Mouse (Mus musculus) intestine, postnatal 0 days (tissue): ENCODE data around the gene Tmem50b. TPM values are rescaled to one million over a fixed set of nuclear protein-coding genes. Genes with fewer than 3 reads are reported as not detected.

Experiments used
- ATAC-seq: fragments of 200-750 bp; cut with Nextera tagmentation; 2 replicates; pipeline ENCODE4 v1.8.0; 2017; ENCODE audit warnings: mild to moderate bottlenecking, moderate TSS enrichment, moderate library complexity
- H3K27ac ChIP-seq: fragments of 300-500 bp; sonication (generic); 2 replicates; pipeline ENCODE4 v1.5.1; 2014; ENCODE audit warnings: mild to moderate bottlenecking, low read depth, low read length, moderate library complexity
- H3K27me3 ChIP-seq: fragments of 300-500 bp; sonication (generic); replicated peaks from 2 replicates; pipeline ENCODE4 v1.6.1; 2014; ENCODE audit warnings: low read length, mixed read lengths; ENCODE audit not compliant: control insufficient read depth, insufficient read depth
- H3K36me3 ChIP-seq: fragments of 300-500 bp; sonication (generic); 2 replicates; pipeline ENCODE4 v1.6.1; 2014; ENCODE audit warnings: mild to moderate bottlenecking, moderate library complexity; ENCODE audit not compliant: control insufficient read depth, insufficient read depth
- H3K4me1 ChIP-seq: fragments of 300-500 bp; sonication (generic); replicated peaks from 2 replicates; pipeline ENCODE4 v1.6.1; 2014; ENCODE audit warnings: antibody characterized with exemption, low read length, mixed read lengths; ENCODE audit not compliant: control insufficient read depth, insufficient read depth
- H3K4me2 ChIP-seq: fragments of 300-500 bp; sonication (generic); replicated peaks from 2 replicates; pipeline ENCODE4 v1.6.1; 2014; ENCODE audit warnings: low read depth, mild to moderate bottlenecking, moderate library complexity
- H3K4me3 ChIP-seq: fragments of 300-500 bp; sonication (generic); 2 replicates; pipeline ENCODE4 v1.5.1; 2014; ENCODE audit warnings: low read depth, low read length
- H3K9ac ChIP-seq: fragments of 300-500 bp; sonication (generic); 2 replicates; pipeline ENCODE4 v1.6.1; 2014; ENCODE audit warnings: mild to moderate bottlenecking, low read depth, low read length
- H3K9me3 ChIP-seq: fragments of 300-500 bp; sonication (generic); 2 replicates; pipeline ENCODE4 v1.6.1; 2016; ENCODE audit warnings: mixed run types; ENCODE audit not compliant: control insufficient read depth
- CTCF ChIP-seq: sonication (generic); IDR thresholded peaks from 2 replicates; pipeline ENCODE4 v1.5.1; 2016; ENCODE audit warnings: low read depth, mild to moderate bottlenecking, control low read depth, antibody characterized with exemption, moderate library complexity
- WGBS: fragments of 180-500 bp; shearing (Covaris S2); extraction: QIAGEN DNeasy Blood & Tissue Kit; methylation state at CpG from one replicate; pipeline ENCODE4 v1.1.7; 2014; 5-methylcytosine and 5-hydroxymethylcytosine counted together
- polyA plus RNA-seq: library from polyadenylated mRNA; unstranded; fragments of >200 nt; fragmentation: Nextera tagmentation; extraction: Ambion mirVana; gene quantifications from 2 replicates; pipeline ENCODE4 v1.2.1, GENCODE M21; 2015

Gene Tmem50b
- polyA plus RNA-seq, 1 experiment from 2014 or later: 24.9 TPM

DNA sequence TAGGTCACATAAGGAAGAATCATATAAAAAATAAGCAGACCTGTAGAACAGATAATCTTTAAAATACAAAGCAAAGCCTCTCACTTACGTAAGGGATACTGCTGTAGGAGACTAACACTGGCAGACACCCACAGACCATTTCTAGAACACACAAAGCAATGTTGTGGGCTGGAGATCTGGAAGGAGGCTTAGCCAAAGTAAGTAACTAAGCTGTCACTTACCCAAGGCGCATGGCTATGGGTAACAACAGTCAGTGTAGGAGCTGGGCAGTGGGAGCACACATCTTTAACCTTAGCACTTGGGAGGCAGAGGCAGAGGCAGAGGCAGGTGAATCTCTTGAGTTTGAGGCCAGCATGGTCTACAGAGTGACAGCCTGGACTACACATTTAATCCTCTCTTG, 42.0 kb upstream of the Tmem50b start:
- Histone ChIP-seq H3K9ac (no peak overlapping the region), H3K36me3 (peaks cover 65% of the 10 kb centered on the region), H3K27me3 (no peaks in the 10 kb centered on the region), H3K27ac (no peak overlapping the region), H3K9me3 (no peaks in the 10 kb centered on the region), H3K4me2 (no peak overlapping the region), H3K4me1 (no peaks in the 10 kb centered on the region), H3K4me3 (no peak overlapping the region)
- 97% methylated on average over 2 of the region's 2 CpGs for WGBS
- no peak for TF ChIP-seq CTCF
- no peak for ATAC-seq

DNA sequence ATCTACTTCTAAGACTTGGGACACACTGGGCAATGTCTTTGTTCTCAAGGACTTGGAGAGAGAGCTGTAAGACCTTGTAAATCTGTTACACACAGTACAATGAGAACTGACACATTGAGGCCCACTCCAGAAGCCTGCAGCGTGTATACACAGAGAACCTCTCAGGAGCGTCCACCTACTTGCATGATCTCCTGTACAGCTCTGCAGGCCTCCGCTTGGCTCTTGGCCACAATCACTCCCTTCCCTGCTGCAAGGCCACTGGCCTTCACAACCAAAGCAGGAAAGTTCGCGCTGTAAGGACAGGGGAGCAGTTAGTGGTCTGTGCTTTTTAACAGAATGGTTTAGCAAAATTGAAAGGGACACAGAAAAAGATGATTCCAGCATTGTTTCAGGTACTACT, 41.6 kb upstream of the Tmem50b start:
- WGBS: 88% methylated on average over 5 of the region's 5 CpGs
- H3K4me1 ChIP-seq: no peaks in the 10 kb centered on the region
- no peak overlapping the region for H3K4me2 ChIP-seq
- no peak for TF ChIP-seq CTCF
- H3K9me3 ChIP-seq: no peaks in the 10 kb centered on the region
- H3K27me3 ChIP-seq: no peaks in the 10 kb centered on the region
- peaks cover 70% of the 10 kb centered on the region for H3K36me3 ChIP-seq
- no peak overlapping the region for H3K27ac ChIP-seq
- ATAC-seq: no peak
- no peak overlapping the region for H3K4me3 ChIP-seq
- no peak overlapping the region for H3K9ac ChIP-seq

DNA sequence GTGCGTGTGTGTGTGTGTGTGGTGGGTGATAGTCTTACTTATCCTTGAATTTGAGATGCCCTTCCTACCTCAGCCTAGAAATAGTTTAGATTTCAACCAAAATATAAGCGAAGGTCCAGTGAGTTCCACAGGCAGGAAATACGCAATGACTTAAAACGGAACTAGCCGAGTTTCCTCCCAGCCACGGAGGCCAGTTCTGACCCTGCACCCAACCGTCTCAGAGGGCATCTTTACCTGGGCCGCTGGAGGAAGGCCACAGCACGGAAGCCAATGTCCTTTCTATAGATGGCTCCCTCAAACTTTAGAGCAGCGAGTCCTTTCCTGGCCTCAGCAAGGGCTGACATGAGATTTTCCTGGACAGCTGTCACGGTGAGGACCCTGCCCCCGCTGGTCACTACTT, 36.0 kb upstream of the Tmem50b start:
- Histone ChIP-seq H3K4me2 (no peak overlapping the region), H3K9me3 (no peaks in the 10 kb centered on the region), H3K4me1 (no peaks in the 10 kb centered on the region), H3K36me3 (peaks cover 92% of the 10 kb centered on the region), H3K27me3 (no peaks in the 10 kb centered on the region), H3K27ac (no peak overlapping the region), H3K4me3 (no peak overlapping the region), H3K9ac (no peak overlapping the region)
- 82% methylated on average over 12 of the region's 12 CpGs for WGBS
- TF ChIP-seq CTCF: no peak
- ATAC-seq: no peak

DNA sequence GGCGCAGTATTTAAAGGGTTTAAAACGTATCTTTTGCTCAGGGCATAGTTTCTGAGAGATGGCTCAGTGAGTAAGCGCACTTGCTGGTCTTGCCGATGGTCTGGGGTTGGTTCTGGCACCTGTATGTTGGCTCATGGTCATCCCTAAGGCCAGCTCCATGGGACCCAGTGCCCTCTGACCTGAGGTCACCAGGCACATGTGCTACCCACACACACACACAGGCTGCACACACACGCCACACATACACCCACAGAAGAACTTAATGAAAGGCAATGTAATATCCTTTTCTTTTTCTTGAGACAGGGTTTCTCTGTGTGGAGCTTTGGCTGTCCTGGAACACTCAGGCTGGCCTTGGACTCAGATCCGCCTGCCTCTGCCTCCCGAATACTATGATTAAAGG, 35.3 kb upstream of the Tmem50b start:
- Histone ChIP-seq H3K27ac (no peak overlapping the region), H3K9ac (no peak overlapping the region), H3K36me3 (peaks cover 92% of the 10 kb centered on the region), H3K4me1 (no peaks in the 10 kb centered on the region), H3K9me3 (no peaks in the 10 kb centered on the region), H3K27me3 (no peaks in the 10 kb centered on the region), H3K4me2 (no peak overlapping the region), H3K4me3 (no peak overlapping the region)
- 96% methylated on average over 7 of the region's 7 CpGs for WGBS
- TF ChIP-seq CTCF: no peak
- no peak for ATAC-seq

DNA sequence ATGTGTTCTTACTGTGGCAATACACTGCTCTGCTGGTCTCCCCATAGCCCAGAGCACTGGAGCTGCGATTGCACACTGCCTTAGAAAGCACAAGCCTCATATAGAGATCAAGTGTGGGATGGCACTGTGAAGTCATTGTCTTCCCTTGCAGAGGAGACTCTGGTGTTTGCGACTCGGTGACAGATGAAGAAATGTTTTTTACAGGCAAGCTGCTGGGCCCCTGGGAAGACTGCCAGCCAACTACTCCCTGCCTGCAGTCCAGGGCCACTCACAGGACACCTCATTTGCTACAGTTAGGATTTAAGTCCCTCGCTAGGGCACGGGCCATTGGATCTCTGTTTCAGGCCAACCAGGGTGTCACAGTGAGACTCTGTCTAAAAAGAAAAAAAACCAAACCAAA, 34.8 kb upstream of the Tmem50b start:
- H3K9me3 ChIP-seq: no peaks in the 10 kb centered on the region
- H3K27me3 ChIP-seq: no peaks in the 10 kb centered on the region
- WGBS: 91% methylated on average over 5 of the region's 5 CpGs
- no peak overlapping the region for H3K4me2 ChIP-seq
- H3K9ac ChIP-seq: no peak overlapping the region
- H3K4me1 ChIP-seq: no peaks in the 10 kb centered on the region
- ATAC-seq: no peak
- H3K36me3 ChIP-seq: peaks cover 92% of the 10 kb centered on the region
- H3K27ac ChIP-seq: no peak overlapping the region
- no peak overlapping the region for H3K4me3 ChIP-seq
- TF ChIP-seq CTCF: no peak

DNA sequence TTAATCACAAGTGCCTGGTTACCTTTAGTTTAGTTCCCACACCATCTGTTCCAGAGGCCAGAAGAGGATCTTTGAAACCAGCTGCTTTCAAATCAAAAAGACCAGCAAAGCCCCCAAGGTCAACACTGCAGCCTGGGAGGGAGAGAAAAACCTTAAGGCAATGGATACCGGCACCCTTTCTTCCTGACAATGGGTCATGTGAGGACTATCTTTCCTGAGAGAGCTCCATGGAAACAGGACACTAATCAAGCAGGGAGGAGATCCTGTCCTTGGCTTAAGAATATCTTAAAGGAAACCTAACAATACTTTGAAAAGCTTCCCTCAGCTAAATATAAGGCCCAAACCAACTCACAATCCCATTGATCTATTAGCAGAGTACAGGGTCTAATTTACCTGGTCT, 33.0 kb upstream of the Tmem50b start:
- Histone ChIP-seq H3K4me3 (no peak overlapping the region), H3K9me3 (no peaks in the 10 kb centered on the region), H3K4me1 (no peaks in the 10 kb centered on the region), H3K4me2 (no peak overlapping the region), H3K27ac (no peak overlapping the region), H3K9ac (no peak overlapping the region), H3K27me3 (no peaks in the 10 kb centered on the region), H3K36me3 (peaks cover 80% of the 10 kb centered on the region)
- no peak for TF ChIP-seq CTCF
- WGBS: 59% methylated on average over 1 of the region's 1 CpGs
- no peak for ATAC-seq

DNA sequence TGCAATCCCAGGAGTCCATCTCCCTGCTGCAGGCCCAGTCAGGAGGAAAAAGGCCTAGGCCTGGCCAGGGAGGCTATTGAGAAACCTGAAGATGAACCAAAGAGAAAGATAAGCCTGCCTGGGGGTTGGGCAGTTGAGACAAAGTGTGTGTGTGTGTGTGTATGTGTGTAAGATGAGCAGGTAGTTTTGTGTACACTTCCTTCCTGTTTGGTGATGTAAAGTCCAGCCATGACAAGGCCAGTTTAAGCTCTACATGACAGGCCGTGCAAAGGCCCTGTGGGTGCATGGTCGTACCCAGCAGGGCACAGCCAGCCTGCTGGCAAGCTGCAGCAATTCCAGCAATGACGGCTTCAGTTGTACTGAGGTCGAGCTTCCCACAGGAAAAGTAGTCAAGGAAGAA, 32.1 kb upstream of the Tmem50b start:
- Histone ChIP-seq H3K27me3 (no peaks in the 10 kb centered on the region), H3K4me1 (no peaks in the 10 kb centered on the region), H3K36me3 (peaks cover 81% of the 10 kb centered on the region), H3K27ac (no peak overlapping the region; the same call in 1 of the 2 replicates), H3K4me3 (no peak overlapping the region), H3K9ac (no peak overlapping the region), H3K4me2 (no peak overlapping the region), H3K9me3 (no peaks in the 10 kb centered on the region)
- 99% methylated on average over 4 of the region's 4 CpGs for WGBS
- ATAC-seq: no peak
- TF ChIP-seq CTCF: no peak
